Mouse (Mus musculus) embryonic facial prominence, embryonic 10.5 days (tissue): Measurements from ENCODE around the gene Spsb1. TPM values are rescaled to one million over a fixed set of nuclear protein-coding genes. Genes with fewer than 3 reads are reported as not detected.

Source experiments
- DNase-seq: peaks from one replicate; pipeline ENCODE4 v3.0.0-alpha.2; 2017; ENCODE audit warnings: low spot score
- H3K27ac ChIP-seq: fragments of 300-500 bp; sonication (generic); replicated peaks from 2 replicates; pipeline ENCODE4 v1.5.1; 2016; ENCODE audit warnings: mild to moderate bottlenecking
- H3K27me3 ChIP-seq: fragments of 300-500 bp; sonication (generic); replicated peaks from 2 replicates; pipeline ENCODE4 v1.6.1; 2016; ENCODE audit warnings: low read depth, mild to moderate bottlenecking; ENCODE audit not compliant: poor library complexity, severe bottlenecking
- H3K36me3 ChIP-seq: fragments of 300-500 bp; sonication (generic); replicated peaks from 2 replicates; pipeline ENCODE4 v1.6.1; 2016; ENCODE audit warnings: mild to moderate bottlenecking, moderate library complexity
- H3K4me1 ChIP-seq: fragments of 300-500 bp; sonication (generic); 2 replicates; pipeline ENCODE4 v1.6.1; 2016
- H3K4me3 ChIP-seq: fragments of 300-500 bp; sonication (generic); 2 replicates; pipeline ENCODE4 v1.5.1; 2016; ENCODE audit warnings: mild to moderate bottlenecking, moderate library complexity
- H3K9me3 ChIP-seq: fragments of 300-500 bp; sonication (generic); 2 replicates; pipeline ENCODE4 v1.6.1; 2016; ENCODE audit warnings: mild to moderate bottlenecking
- WGBS: fragments of 180-500 bp; shearing (Covaris S2); methylation state at CpG from one replicate; pipeline ENCODE4 v1.1.7; 2016; 5-methylcytosine and 5-hydroxymethylcytosine counted together
- polyA plus RNA-seq: library from polyadenylated mRNA; unstranded; fragments of >200 nt; fragmentation: Nextera tagmentation; extraction: Ambion mirVana; gene quantifications from 2 replicates; pipeline ENCODE4 v1.2.1, GENCODE M21; 2016

Spsb1 gene
- polyA plus RNA-seq, result 16.7 and 21.4 TPM in 2 replicates

- Histone ChIP-seq H3K4me1 (peaks cover 65% of the 10 kb centered on the region), H3K9me3 (no peaks in the 10 kb centered on the region), H3K27ac (peak within 1 kb of the TSS; percentile 89), H3K27me3 (peaks cover 60% of the 10 kb centered on the region), H3K4me3 (peak within 1 kb of the TSS; percentile 90), H3K36me3 (peaks cover 5% of the 10 kb centered on the region; the same call in 1 of the 2 replicates)
- WGBS, result under 1% methylated on average over 51 of the region's 51 CpGs
- peak; percentile 99 for DNase-seq
Observed at GRCm38 (mm10) chr4:149954893-149955439, at the start of gene Spsb1. TSS of gene Spsb1 (minus strand) at chr4:149955043.

DNA sequence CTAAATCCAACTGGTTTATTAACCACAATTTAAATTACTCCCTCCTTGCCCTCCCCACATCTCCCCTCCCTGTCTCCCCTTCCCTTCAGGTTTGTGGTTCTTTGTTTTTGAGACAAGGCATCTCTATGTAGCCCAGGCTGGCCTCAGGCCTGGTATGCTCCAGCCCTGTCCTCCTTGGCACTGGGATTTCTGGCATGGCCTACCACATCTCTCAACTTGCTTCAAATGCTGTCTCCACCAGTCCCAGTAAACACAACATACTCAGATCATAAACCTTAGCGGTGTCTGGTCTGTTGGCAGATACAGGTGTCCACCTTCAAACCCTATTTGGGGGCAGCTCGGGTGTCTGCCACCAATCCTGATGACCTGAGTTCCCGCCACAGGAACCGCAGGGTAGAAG is 48.8 kb upstream of the Spsb1 start:
- Histone ChIP-seq H3K4me1 (peaks cover 60% of the 10 kb centered on the region), H3K27me3 (no peaks in the 10 kb centered on the region), H3K36me3 (no peaks in the 10 kb centered on the region), H3K27ac (no peak overlapping the region), H3K4me3 (no peak overlapping the region), H3K9me3 (no peaks in the 10 kb centered on the region)
- no peak for DNase-seq
- WGBS, result 82% methylated on average over 4 of the region's 4 CpGs

DNA sequence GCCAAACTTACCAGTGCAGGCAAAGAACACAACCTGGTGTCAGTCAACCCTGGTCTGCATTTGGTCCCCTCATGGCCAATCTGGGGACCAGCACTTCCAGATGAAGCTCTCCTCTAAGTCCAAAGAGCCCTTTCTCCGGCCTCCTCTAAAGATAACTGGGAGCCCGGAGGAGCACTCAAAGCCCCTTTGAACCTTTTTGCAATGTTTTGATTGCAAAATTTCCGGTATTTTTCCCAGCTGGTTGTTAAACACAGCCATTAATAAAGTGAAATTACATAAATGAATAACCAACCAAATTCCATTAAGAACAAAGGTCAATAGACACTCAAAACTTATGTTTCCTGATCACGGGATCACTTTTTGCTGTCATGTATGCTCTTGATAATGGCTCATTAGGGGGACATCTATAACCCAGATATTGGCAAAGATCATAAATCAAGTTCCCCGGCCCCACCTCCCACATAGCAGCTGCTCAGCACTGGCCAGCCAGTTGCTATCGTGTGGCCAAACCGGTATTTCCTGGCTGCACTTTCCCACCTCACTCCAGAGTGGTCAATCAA is 48.3 kb upstream of the Spsb1 start:
- Histone ChIP-seq H3K27me3 (no peaks in the 10 kb centered on the region), H3K36me3 (no peaks in the 10 kb centered on the region), H3K4me1 (peaks cover 60% of the 10 kb centered on the region), H3K4me3 (no peak overlapping the region), H3K27ac (no peak overlapping the region), H3K9me3 (no peaks in the 10 kb centered on the region)
- DNase-seq, result no peak
- WGBS, result 75% methylated on average over 7 of the region's 7 CpGs

DNA sequence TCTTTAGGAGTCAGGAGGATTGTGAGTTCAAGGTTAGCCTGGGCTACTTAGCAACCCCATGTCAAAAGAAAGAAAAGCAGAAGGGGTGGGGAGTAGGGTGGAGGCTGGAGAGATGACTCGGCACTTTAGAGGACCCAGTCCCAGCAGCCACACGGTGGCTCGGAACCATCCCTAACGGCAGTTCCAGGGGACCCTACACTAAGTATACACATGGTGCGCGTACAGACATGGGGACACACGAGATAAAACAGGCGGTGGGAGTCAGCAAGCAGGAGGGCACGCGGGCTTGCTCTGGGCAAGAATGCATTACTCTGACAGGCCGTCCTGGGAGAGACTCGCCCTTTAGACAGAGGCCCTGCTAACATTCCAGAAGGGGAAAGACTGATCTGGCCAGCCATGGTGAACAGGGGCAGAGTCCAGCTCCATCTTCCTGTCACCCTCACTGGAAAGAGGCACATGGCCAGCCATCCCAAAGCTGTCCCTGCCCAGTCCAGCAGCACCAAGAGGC is 47.2 kb upstream of the Spsb1 start:
- no peaks in the 10 kb centered on the region for H3K36me3 ChIP-seq

DNA sequence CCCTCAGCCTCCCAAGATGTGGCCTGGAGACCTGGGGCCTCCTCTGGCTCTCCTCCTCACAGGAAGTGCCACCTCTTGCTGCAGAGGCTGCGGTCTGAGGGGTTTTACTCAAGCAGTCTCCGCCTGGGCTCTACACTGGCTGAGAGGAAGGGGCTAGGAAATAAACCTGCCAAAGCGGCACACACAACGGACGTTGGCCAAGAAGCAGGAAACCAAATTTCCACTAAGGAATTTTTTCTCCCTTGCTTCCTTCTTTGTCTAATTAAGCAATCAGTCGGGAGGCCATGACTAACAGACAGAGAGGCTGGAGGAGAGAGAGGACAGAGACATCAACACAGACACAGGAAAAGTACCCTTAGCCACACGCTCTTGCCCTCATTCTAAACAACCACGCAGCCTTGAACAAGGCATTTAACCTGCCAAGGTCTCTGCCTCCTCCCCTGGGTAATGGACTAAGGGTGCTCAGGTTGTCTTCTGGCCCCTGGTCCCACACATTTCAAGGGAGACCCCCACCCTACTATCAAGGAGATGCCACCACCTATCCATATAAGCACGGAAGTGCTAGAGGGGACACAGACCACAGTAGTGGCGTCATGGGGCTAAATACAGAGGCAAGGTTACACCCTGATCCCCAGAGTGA is 46.5 kb upstream of the Spsb1 start:
- H3K4me3 ChIP-seq, result no peak overlapping the region
- DNase-seq, result no peak
- H3K4me1 ChIP-seq, result peaks cover 60% of the 10 kb centered on the region
- 67% methylated on average over 10 of the region's 10 CpGs for WGBS
- H3K9me3 ChIP-seq, result no peaks in the 10 kb centered on the region
- no peaks in the 10 kb centered on the region for H3K27me3 ChIP-seq
- H3K27ac ChIP-seq, result peak overlapping the region; percentile 66
- H3K36me3 ChIP-seq, result no peaks in the 10 kb centered on the region

More for the DNA sequence above, 47.2 kb upstream of the Spsb1 start:
- Histone ChIP-seq H3K4me1 (peaks cover 60% of the 10 kb centered on the region), H3K27me3 (no peaks in the 10 kb centered on the region), H3K9me3 (no peaks in the 10 kb centered on the region), H3K27ac (peak overlapping the region; percentile 26), H3K4me3 (no peak overlapping the region)
- WGBS, result 75% methylated on average over 12 of the region's 12 CpGs
- no peak for DNase-seq

GRCm38 (mm10) chr4:149999931-150000555 is 45.2 kb upstream of the Spsb1 start:
- H3K9me3 ChIP-seq, result no peaks in the 10 kb centered on the region
- H3K27me3 ChIP-seq, result no peaks in the 10 kb centered on the region; the same call in 1 of the 2 replicates
- no peak for DNase-seq
- no peak overlapping the region; the same call in 1 of the 2 replicates for H3K27ac ChIP-seq
- 88% methylated on average over 15 of the region's 15 CpGs for WGBS
- no peak overlapping the region for H3K4me3 ChIP-seq
- peaks cover 60% of the 10 kb centered on the region for H3K4me1 ChIP-seq
- no peaks in the 10 kb centered on the region for H3K36me3 ChIP-seq

- no peak for DNase-seq
- no peak overlapping the region for H3K4me3 ChIP-seq
- H3K9me3 ChIP-seq, result no peaks in the 10 kb centered on the region
- H3K36me3 ChIP-seq, result no peaks in the 10 kb centered on the region
- H3K27me3 ChIP-seq, result no peaks in the 10 kb centered on the region; the same call in 1 of the 2 replicates
- peaks cover 60% of the 10 kb centered on the region for H3K4me1 ChIP-seq
- H3K27ac ChIP-seq, result no peak overlapping the region
- WGBS, result 85% methylated on average over 9 of the region's 9 CpGs
Observed at GRCm38 (mm10) chr4:149999510-149999900, 44.7 kb upstream of the Spsb1 start.

- H3K4me3 ChIP-seq, result no peak overlapping the region
- H3K9me3 ChIP-seq, result no peaks in the 10 kb centered on the region
- H3K36me3 ChIP-seq, result no peaks in the 10 kb centered on the region
- DNase-seq, result no peak
- peaks cover 58% of the 10 kb centered on the region for H3K4me1 ChIP-seq
- 82% methylated on average over 14 of the region's 14 CpGs for WGBS
- no peaks in the 10 kb centered on the region; the same call in 1 of the 2 replicates for H3K27me3 ChIP-seq
- H3K27ac ChIP-seq, result no peak overlapping the region
Observed at GRCm38 (mm10) chr4:149998786-149999509, 44.1 kb upstream of the Spsb1 start.

DNA sequence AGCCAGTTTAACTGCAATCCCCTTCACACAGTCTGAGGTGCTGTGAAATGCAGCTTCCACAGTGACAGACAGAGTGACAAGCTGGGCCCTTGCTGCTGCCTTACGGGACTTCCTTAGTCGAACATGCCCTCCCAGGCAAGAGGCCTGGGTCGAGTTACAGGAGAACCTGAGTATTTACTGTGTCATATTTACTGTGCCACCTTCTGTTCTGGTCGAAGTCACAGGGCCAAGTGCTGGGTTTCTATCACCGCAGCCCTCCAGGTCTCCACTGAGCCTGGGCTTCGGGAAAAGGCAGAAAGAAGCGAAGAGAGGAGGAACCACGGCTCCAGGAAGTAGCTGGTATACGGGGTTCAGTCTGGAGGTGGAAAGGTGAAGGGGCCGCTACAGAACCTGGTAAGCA is 43.2 kb upstream of the Spsb1 start:
- Histone ChIP-seq H3K27ac (0 out of 2 replicates have a peak overlapping the region, but pooled peaks have one; percentile 3), H3K4me3 (no peak overlapping the region), H3K9me3 (no peaks in the 10 kb centered on the region), H3K4me1 (peaks cover 49% of the 10 kb centered on the region), H3K36me3 (no peaks in the 10 kb centered on the region), H3K27me3 (no peaks in the 10 kb centered on the region; the same call in 1 of the 2 replicates)
- 68% methylated on average over 10 of the region's 10 CpGs for WGBS
- DNase-seq, result no peak

GRCm38 (mm10) chr4:149996440-149996839 is 41.6 kb upstream of the Spsb1 start:
- DNase-seq, result no peak
- H3K9me3 ChIP-seq, result no peaks in the 10 kb centered on the region
- peaks cover 13% of the 10 kb centered on the region for H3K27me3 ChIP-seq
- H3K27ac ChIP-seq, result no peak overlapping the region
- 86% methylated on average over 7 of the region's 7 CpGs for WGBS
- no peak overlapping the region for H3K4me3 ChIP-seq
- H3K4me1 ChIP-seq, result peaks cover 40% of the 10 kb centered on the region
- no peaks in the 10 kb centered on the region for H3K36me3 ChIP-seq

DNA sequence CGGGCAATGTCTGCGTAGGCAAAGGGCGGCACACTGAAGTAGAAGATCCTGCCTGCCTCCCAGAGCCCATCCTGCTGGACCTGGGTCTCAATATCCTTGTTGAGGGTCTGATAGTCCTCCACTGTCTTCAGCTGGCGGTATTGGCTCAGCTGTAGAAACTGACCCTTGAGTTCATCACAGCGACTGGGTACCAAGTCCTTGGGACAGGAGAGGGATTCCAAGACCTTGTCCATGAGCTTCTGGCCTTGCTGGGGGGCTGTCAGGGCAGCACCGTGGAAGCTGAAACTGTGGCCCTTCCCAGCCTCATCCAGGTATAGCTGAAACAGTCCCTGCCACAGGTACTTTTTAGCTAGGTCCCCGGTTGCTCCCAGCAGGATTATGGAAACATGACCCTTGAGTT is 41.1 kb upstream of the Spsb1 start:
- no peak for DNase-seq
- Histone ChIP-seq H3K36me3 (no peaks in the 10 kb centered on the region), H3K9me3 (no peaks in the 10 kb centered on the region), H3K4me3 (no peak overlapping the region), H3K4me1 (peaks cover 40% of the 10 kb centered on the region), H3K27ac (no peak overlapping the region), H3K27me3 (peaks cover 19% of the 10 kb centered on the region)
- WGBS, result 89% methylated on average over 7 of the region's 7 CpGs

- WGBS, result 89% methylated on average over 10 of the region's 10 CpGs
- H3K27me3 ChIP-seq, result peaks cover 33% of the 10 kb centered on the region
- H3K9me3 ChIP-seq, result no peaks in the 10 kb centered on the region
- H3K4me1 ChIP-seq, result peaks cover 39% of the 10 kb centered on the region
- no peaks in the 10 kb centered on the region for H3K36me3 ChIP-seq
- DNase-seq, result no peak
- no peak overlapping the region for H3K27ac ChIP-seq
- H3K4me3 ChIP-seq, result no peak overlapping the region
Observed at GRCm38 (mm10) chr4:149994218-149994617, 39.4 kb upstream of the Spsb1 start.
